Mouse (Mus musculus): ENCODE data around the gene Rabgef1. TPM values are rescaled to one million over a fixed set of nuclear protein-coding genes. Genes with fewer than 3 reads are reported as not detected.

Rabgef1 gene
- polyA plus RNA-seq, 1 experiment from 2014 or later: 19.7 TPM

- DNase-seq (no peak), ATAC-seq (no peak)
- no peak for TF ChIP-seq CTCF (IDR thresholded peaks at IDR 0.05; ENCODE audit: low read depth)
- no peak for TF ChIP-seq EP300 (IDR thresholded peaks at IDR 0.05; ENCODE audit: low read depth)
- H3K36me3 ChIP-seq (replicated peaks; ENCODE audit: insufficient read depth, low read length): peaks cover 16% of the 10 kb centered on the region
- H3K4me1 ChIP-seq (ENCODE audit: insufficient read depth): peaks cover 18% of the 10 kb centered on the region
- peak overlapping the region; percentile 81 for H3K4me3 ChIP-seq (ENCODE audit: low read depth, low read length)
- 60% methylated on average over 8 of the region's 8 CpGs for WGBS (ENCODE audit: insufficient replicate concordance)
- no peaks in the 10 kb centered on the region for H3K27me3 ChIP-seq (ENCODE audit: insufficient read depth, low read length)
- 0 out of 2 replicates have a peak overlapping the region, but pooled peaks have one; percentile 23 for H3K9ac ChIP-seq (replicated peaks)
- no peaks in the 10 kb centered on the region for H3K9me3 ChIP-seq (ENCODE audit: low read length)
- no peak overlapping the region for H3K27ac ChIP-seq (ENCODE audit: low read depth)
- H3K4me2 ChIP-seq (ENCODE audit: low read depth, low read length): peak overlapping the region; percentile 99
These were observed 25.6 kb upstream of the Rabgef1 start for GRCm38 (mm10) chr5:130145961-130146360.

- Histone ChIP-seq H3K27ac (ENCODE audit: low read depth) (no peak overlapping the region), H3K4me2 (ENCODE audit: low read depth, low read length) (no peak overlapping the region), H3K9me3 (ENCODE audit: low read length) (no peaks in the 10 kb centered on the region), H3K4me3 (ENCODE audit: low read depth, low read length) (no peak overlapping the region), H3K36me3 (replicated peaks; ENCODE audit: insufficient read depth, low read length) (peaks cover 37% of the 10 kb centered on the region), H3K4me1 (ENCODE audit: insufficient read depth) (peaks cover 12% of the 10 kb centered on the region), H3K27me3 (ENCODE audit: insufficient read depth, low read length) (no peaks in the 10 kb centered on the region), H3K9ac (replicated peaks) (no peak overlapping the region)
- ATAC-seq: no peak
- 84% methylated on average over 7 of the region's 7 CpGs for WGBS (ENCODE audit: insufficient replicate concordance)
- TF ChIP-seq EP300 (IDR thresholded peaks at IDR 0.05; ENCODE audit: low read depth) (no peak), CTCF (IDR thresholded peaks at IDR 0.05; ENCODE audit: low read depth) (no peak)
- DNase-seq: no peak
These were observed 21.8 kb upstream of the Rabgef1 start for GRCm38 (mm10) chr5:130149726-130150310.

- H3K36me3 ChIP-seq (replicated peaks; ENCODE audit: insufficient read depth, low read length): peaks cover 28% of the 10 kb centered on the region
- TF ChIP-seq CTCF (IDR thresholded peaks at IDR 0.05; ENCODE audit: low read depth): no peak
- TF ChIP-seq EP300 (IDR thresholded peaks at IDR 0.05; ENCODE audit: low read depth): no peak
- H3K4me2 ChIP-seq (ENCODE audit: low read depth, low read length): no peak overlapping the region
- no peaks in the 10 kb centered on the region for H3K4me1 ChIP-seq (ENCODE audit: insufficient read depth)
- ATAC-seq (no peak), DNase-seq (no peak)
- no peaks in the 10 kb centered on the region for H3K27me3 ChIP-seq (ENCODE audit: insufficient read depth, low read length)
- H3K9me3 ChIP-seq (ENCODE audit: low read length): no peaks in the 10 kb centered on the region
- no peak overlapping the region for H3K27ac ChIP-seq (ENCODE audit: low read depth)
- 72% methylated on average over 2 of the region's 2 CpGs for WGBS (ENCODE audit: insufficient replicate concordance)
- no peak overlapping the region for H3K9ac ChIP-seq (replicated peaks)
- H3K4me3 ChIP-seq (ENCODE audit: low read depth, low read length): no peak overlapping the region
These were observed 17.3 kb upstream of the Rabgef1 start for GRCm38 (mm10) chr5:130154286-130154685.

GRCm38 (mm10) chr5:130158545-130158944, 13.1 kb upstream of the Rabgef1 start:
- ATAC-seq (no peak), DNase-seq (no peak)
- H3K9ac ChIP-seq (replicated peaks): no peak overlapping the region
- WGBS (ENCODE audit: insufficient replicate concordance): 72% methylated on average over 4 of the region's 4 CpGs
- H3K27ac ChIP-seq (ENCODE audit: low read depth): no peak overlapping the region
- no peaks in the 10 kb centered on the region for H3K4me1 ChIP-seq (ENCODE audit: insufficient read depth)
- no peak overlapping the region for H3K4me2 ChIP-seq (ENCODE audit: low read depth, low read length)
- no peaks in the 10 kb centered on the region for H3K9me3 ChIP-seq (ENCODE audit: low read length)
- TF ChIP-seq CTCF (IDR thresholded peaks at IDR 0.05; ENCODE audit: low read depth) (no peak), EP300 (IDR thresholded peaks at IDR 0.05; ENCODE audit: low read depth) (no peak)
- no peaks in the 10 kb centered on the region for H3K27me3 ChIP-seq (ENCODE audit: insufficient read depth, low read length)
- H3K4me3 ChIP-seq (ENCODE audit: low read depth, low read length): no peak overlapping the region
- no peaks in the 10 kb centered on the region for H3K36me3 ChIP-seq (replicated peaks; ENCODE audit: insufficient read depth, low read length)

- no peaks in the 10 kb centered on the region for H3K27me3 ChIP-seq (ENCODE audit: insufficient read depth, low read length)
- no peak overlapping the region for H3K4me2 ChIP-seq (ENCODE audit: low read depth, low read length)
- 49% methylated on average over 7 of the region's 7 CpGs for WGBS (ENCODE audit: insufficient replicate concordance)
- H3K36me3 ChIP-seq (replicated peaks; ENCODE audit: insufficient read depth, low read length): no peaks in the 10 kb centered on the region
- H3K9me3 ChIP-seq (ENCODE audit: low read length): no peaks in the 10 kb centered on the region
- ATAC-seq (peak; percentile 33; the same call in 1 of the 2 replicates), DNase-seq (no peak)
- no peak overlapping the region for H3K4me3 ChIP-seq (ENCODE audit: low read depth, low read length)
- H3K4me1 ChIP-seq (ENCODE audit: insufficient read depth): no peaks in the 10 kb centered on the region
- no peak for TF ChIP-seq CTCF (IDR thresholded peaks at IDR 0.05; ENCODE audit: low read depth)
- no peak for TF ChIP-seq EP300 (IDR thresholded peaks at IDR 0.05; ENCODE audit: low read depth)
- H3K27ac ChIP-seq (ENCODE audit: low read depth): no peak overlapping the region
- H3K9ac ChIP-seq (replicated peaks): no peak overlapping the region
These were observed 11.8 kb upstream of the Rabgef1 start for GRCm38 (mm10) chr5:130159761-130160201.

- H3K27ac ChIP-seq (ENCODE audit: low read depth): no peak overlapping the region
- peak; percentile 87 for DNase-seq
- H3K36me3 ChIP-seq (replicated peaks; ENCODE audit: insufficient read depth, low read length): no peaks in the 10 kb centered on the region
- H3K4me2 ChIP-seq (ENCODE audit: low read depth, low read length): no peak overlapping the region
- H3K9ac ChIP-seq (replicated peaks): no peak overlapping the region
- TF ChIP-seq EP300 (IDR thresholded peaks at IDR 0.05; ENCODE audit: low read depth): no peak
- TF ChIP-seq CTCF (IDR thresholded peaks at IDR 0.05; ENCODE audit: low read depth): peak; percentile 94
- no peak overlapping the region for H3K4me3 ChIP-seq (ENCODE audit: low read depth, low read length)
- WGBS (ENCODE audit: insufficient replicate concordance): 2% methylated on average over 7 of the region's 7 CpGs
- H3K4me1 ChIP-seq (ENCODE audit: insufficient read depth): no peaks in the 10 kb centered on the region; the same call in 1 of the 2 replicates
- no peaks in the 10 kb centered on the region for H3K27me3 ChIP-seq (ENCODE audit: insufficient read depth, low read length)
- ATAC-seq: peak; percentile 46; the same call in 1 of the 2 replicates
- H3K9me3 ChIP-seq (ENCODE audit: low read length): no peaks in the 10 kb centered on the region
These were observed 7.9 kb upstream of the Rabgef1 start for GRCm38 (mm10) chr5:130163670-130164069.

All from liver, postnatal 0 days (tissue).